Mouse (Mus musculus): Measurements from ENCODE around the gene Psmd11.

The Psmd11 gene

DNA sequence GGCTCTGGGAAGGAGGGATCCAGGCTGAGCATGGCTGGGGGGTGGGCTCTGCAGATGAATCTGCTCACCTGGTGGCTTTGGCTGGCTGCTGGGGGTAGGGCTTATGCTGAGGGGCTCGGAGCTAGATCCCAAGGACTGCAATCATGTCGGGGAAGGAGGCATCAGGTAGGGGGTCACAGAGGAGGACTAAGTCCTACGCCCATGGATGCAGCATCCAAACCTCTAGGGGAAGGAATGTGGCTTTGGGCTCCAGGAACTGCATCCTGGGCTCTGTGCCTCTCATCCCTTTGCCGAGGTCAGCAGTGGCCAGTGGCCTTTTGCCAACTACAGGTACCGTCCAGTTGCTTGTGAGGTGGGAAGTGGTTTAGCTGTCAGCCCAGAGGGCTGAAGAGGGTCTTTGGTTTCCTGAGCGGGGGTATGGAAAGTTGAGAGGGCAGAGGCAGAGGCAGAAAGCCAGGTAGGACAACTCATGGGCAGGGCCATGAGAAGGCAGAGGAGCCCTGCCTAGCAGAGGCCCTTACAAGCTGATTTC is 55.2 kb downstream of the Psmd11 start:
- DNase-seq = no peak

GRCm38 (mm10) chr11:80484191-80484791 is 55.9 kb downstream of the Psmd11 start:
- DNase-seq = no peak

DNA sequence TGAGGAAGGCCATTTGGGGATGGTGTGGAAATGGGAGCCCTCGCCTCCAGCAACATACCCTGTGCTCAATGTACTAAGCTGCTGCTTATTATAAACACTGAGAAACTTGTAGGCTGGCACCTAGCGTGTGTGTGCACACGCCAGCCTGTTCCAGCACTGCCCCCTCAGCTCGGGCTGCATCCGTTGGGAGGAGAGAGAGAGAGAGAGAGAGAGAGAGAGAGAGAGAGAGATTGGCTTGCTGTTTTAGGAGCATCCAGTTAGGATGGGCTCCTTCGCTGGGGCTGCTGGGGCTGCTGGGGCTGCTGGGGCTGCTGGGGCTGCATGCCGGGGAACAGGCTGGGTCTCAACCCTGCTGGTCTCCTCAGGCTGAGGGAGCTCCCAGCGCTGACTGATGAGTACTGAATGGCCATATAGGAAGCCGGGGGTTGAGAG is 56.7 kb downstream of the Psmd11 start:
- no peak for DNase-seq

- no peak for DNase-seq
These were observed 57.3 kb downstream of the Psmd11 start for GRCm38 (mm10) chr11:80485622-80486206.

DNA sequence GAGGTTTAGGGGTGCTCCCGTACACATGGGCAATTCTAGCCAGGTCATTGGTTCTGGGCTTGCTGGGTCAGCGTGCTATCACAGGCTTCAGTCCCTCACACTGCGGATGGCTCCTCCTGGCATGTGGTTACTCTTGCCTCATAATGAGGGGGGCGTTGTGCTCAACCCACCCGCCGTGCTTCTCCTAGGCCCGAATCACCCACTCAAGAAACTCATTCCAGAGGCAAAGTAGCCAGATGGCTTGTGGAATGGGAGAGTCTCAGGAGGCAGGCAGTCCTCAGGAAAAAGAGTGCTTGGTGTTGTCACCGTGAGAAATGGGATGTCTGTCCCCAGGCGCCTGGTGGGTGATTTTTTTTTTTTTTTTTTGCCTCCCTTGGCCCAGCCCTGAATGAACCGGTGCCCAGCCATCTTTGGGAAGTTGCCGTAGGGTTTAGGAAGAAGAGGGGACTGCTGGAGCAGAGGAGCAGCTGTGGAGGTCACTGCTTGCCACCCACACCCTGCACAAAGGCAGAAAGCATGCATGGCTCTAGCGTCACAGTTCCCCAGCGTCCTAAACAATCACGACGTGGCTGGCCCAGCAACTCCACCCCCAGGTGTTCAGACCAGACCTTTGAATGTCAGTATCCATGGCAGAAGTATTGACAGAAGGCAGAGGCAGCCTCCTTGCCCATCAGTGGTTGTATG is 59.6 kb downstream of the Psmd11 start:
- DNase-seq = no peak

GRCm38 (mm10) chr11:80489172-80489881 is 60.9 kb downstream of the Psmd11 start:
- DNase-seq = peak; percentile 46

- DNase-seq = no peak
These were observed 61.4 kb downstream of the Psmd11 start for GRCm38 (mm10) chr11:80489882-80490196.

DNA sequence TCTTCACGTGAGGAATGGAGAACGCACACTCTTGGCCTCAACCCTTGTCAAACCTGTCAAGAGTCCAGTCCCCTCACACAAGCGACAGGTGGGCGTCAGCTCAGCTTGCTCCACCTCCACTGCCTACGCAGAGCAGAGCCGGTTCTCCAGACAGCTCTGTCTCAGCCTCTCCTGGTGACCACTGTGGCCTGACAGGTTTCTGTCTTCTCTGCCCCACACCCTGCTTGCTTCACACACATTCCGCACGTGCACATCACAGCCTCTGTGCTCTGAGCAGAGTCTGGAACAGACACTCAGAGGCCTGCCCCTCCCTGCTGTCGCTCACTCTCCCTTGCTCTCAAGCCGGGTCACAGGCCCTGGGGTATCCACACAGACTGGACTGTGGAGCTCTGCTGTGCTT is 62.4 kb downstream of the Psmd11 start:
- no peak for DNase-seq

GRCm38 (mm10) chr11:80493186-80493585 is 64.8 kb downstream of the Psmd11 start:
- no peak for DNase-seq

DNA sequence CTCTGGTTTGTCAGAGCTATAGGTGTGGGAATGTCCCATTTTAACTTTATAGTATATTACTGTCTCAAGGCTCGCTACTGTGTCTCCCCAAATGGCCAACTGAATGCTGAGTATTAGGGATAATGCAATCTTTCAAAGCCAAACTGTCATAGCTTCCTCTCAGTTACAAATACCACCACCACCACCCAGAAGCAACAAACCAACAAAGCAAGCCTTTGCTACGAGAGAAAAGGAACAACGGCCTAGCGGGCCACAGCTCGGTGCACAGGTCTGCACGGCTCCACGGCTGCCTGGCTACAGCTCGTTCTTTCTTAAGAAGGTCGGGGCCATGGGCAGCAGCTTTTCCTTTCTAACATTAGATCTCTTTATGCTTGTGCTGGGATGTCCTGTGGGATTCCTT is 66.4 kb downstream of the Psmd11 start:
- no peak for DNase-seq

GRCm38 (mm10) chr11:80495972-80496371 is 67.6 kb downstream of the Psmd11 start:
- no peak for DNase-seq

GRCm38 (mm10) chr11:80496640-80497039 is 68.2 kb downstream of the Psmd11 start:
- DNase-seq = no peak

GRCm38 (mm10) chr11:80497225-80497919 is 69.0 kb downstream of the Psmd11 start:
- DNase-seq = no peak

DNA sequence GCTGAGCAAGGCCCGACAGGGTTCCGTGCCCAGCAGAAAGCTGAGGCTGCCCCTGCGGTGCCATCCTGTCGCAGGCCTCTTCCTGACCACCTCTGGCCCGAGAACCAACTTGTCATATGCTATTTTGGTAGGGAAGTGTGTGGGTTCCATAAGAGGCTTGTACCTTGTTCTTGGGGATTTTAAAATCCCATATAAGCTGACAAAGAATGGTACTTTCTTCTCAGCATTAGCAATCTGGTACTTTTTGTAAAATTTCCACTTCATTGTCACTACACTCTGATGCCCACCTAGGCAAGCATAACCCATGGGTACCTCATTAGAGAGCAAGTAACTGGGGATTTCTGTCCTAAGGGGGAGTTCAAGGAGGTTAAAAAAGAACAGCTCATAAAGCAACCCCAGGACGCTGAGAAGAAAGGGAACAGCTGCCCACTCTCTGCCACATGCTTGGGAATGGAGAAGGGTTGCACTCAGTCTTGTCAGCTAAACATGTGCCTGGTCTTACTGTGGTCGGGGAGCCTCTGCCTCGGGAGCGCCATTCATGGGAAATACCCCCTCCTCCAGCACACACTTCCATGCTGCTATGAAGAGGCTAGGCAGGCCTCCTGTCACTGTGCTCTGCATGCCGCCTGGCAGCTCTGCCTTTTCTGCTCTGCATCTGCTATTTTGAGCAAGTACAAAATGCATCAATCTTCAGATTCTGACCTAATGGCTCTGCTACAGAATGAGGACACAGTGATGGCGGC is 70.1 kb downstream of the Psmd11 start:
- no peak for DNase-seq

GRCm38 (mm10) chr11:80499550-80499952 is 71.1 kb downstream of the Psmd11 start:
- DNase-seq = no peak

DNA sequence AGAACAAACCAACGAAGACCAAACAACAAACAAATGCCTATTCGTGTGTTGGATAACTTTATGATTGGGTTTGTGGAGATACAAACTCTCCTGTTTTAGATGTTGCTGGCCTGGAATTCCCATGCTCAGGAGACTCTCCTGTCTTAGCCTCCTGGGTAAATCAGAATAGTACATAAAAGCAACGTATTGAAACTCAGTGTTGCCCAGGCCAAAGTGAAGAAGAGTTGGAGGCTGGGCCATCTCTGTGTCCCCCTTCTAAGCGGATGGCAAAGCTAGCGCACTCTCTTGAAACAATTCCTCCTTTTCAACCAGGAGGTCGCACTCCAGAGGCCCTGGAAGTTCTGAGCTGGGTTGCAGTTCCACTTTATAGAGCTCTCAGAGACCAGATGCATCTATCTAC is 74.9 kb downstream of the Psmd11 start:
- DNase-seq = no peak

DNA sequence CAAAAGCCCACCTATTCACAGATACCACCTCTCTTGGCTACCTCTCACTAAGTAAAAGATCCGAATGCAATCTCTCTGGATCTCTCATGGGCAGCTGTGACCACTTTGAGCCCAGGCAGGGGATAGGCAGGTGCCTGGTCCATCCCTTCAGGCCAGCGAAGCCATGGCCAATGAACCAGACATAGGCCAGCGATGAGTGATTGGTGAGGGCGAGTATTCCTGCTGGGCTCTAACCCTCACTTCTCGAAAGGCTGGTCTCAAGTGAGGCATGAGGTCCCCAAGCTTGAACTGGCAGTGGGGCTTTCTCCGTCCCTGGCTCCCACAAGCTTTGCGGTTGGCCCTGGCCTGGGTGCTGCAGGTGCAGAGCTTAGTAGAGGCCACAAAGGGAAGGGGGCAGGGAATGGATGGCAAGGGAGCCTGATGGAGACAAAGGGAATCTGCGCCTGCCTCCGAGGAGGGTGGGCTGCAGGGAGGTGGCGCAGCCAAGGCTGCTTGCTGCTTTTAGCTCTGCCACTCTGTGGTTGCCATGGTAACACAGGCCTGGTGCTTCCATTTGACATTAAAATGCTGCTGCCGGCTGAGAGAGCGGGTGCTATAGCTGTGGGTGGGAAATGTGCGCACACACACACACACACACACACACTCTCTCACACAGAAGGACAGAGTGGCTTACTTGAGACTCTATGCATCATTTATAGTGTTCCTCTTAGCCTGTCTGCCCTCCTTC is 75.5 kb downstream of the Psmd11 start:
- DNase-seq = no peak

DNA sequence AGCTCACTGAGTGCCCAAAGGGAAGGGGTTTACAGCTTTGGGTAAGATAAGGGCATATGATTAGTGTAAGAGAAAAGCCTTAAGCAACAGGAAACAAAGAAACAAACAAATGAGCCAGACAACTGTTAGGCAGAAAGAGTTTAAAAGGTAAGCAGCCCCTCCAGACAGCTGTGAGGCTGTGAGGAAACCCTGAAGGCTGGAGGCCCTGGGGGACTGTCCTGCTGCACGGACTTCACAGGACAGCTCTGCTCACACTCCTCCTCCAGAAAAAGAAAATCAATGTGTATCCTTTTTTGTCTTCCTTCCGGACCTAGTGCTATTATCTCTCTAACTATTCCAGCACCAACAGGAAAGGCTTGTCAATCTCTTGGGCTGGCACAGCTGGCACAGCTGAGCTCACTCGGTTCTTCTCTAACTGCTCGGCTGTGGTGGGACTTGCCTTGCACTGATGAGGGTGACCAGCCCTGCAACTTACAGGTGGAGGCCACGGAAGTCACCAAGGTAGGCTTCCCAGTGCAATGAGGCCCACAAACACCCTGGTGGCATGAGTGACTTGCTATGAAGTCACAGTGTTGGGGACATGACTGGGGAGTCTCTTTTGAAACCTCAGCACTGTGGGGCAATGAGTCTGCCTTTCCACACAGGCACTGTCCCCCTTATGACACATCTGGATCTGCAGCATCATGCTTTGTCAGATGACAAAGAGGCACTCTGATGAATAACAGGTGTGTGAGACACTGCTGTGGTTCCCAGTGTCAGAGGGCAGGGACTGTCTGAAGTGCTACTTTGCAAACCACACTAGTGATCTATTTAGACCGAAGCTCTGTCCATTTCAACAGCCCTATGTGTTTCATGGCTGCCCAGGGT is 76.3 kb downstream of the Psmd11 start:
- DNase-seq = no peak

DNA sequence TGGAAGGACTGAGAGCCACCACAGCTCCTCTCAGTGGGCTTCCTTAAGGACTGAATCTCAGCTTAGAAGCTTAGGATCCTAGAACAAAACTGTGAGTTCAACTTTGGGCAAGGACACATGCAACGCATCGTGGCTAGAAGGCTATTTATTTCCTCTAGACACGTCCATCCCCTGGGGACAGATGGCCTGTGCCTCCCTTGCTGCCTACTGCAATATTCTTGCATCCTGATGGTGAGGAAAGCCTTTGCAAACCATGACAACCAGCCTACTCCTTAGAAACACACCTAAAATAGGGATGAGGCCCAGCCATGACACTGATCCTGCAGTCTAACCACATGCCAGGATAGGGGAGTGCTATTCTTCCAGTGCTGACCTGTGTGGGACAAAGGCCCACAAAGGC is 77.2 kb downstream of the Psmd11 start:
- no peak for DNase-seq

- no peak for DNase-seq
These were observed 78.1 kb downstream of the Psmd11 start for GRCm38 (mm10) chr11:80506483-80506882.

GRCm38 (mm10) chr11:80507791-80508190 is 79.4 kb downstream of the Psmd11 start:
- DNase-seq = no peak
